Mouse (Mus musculus): ENCODE data around the gene Hist2h2ab. TPM values are rescaled to one million over a fixed set of nuclear protein-coding genes. Genes with fewer than 3 reads are reported as not detected.

The Hist2h2ab gene
- polyA plus RNA-seq, 1 experiment, result 1.2 TPM

DNA sequence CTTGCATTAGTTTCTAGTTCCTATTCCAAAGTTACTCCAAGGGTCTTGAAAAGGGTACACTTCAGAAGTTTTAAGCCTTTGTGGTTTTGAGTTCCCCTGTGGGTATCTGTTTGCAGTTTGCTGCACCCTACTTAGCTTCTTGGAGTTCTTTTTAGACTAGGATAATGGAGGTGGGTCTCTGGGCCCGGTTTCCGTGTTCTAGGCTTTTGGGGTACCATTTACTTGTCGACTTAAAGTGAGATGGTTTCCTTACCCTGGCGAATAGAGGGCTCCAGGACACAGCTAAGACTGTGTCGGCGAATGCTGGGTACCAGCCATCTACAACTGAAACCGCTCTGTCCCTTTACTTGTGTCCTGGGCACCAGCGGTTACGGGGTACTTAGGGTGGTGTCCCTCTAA, 2.0 kb downstream of the Hist2h2ab start:
- 18% methylated on average over 9 of the region's 9 CpGs for WGBS
- no peak for DNase-seq

DNA sequence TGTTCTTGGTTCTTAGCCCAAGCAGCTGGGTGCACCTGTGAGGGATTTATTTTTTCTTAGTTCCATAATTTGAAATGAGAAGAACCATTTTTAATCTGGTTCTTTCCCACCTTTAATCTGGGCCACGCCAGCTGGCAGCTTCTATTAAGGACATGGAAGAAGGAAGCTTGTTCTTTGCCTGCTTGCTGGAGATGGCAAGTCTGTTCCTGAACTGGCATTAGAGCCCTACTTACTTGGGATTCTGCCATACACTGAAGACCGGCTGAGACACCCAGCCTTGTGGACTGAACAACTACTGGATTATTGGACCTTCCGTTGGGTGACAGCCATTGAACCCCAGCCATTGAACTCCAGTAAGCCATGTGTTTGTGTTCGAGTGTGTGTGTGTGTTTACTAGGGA, 3.1 kb downstream of the Hist2h2ab start:
- no peak for DNase-seq
- no peak for TF ChIP-seq POLR2A (IDR thresholded peaks at IDR 0.05; ENCODE audit: borderline replicate concordance, extremely low read depth, low read depth, low read length)
- TF ChIP-seq CTCF (IDR thresholded peaks at IDR 0.05; ENCODE audit: insufficient read depth, low read length), result no peak
- Histone ChIP-seq H3K4me3 (replicated peaks; ENCODE audit: extremely low read depth, low read depth, low read length) (no peak overlapping the region), H3K4me1 (ENCODE audit: control insufficient read depth, insufficient read depth, low read length) (peaks cover 13% of the 10 kb centered on the region)
- 83% methylated on average over 4 of the region's 4 CpGs for WGBS

More for the DNA sequence above, 2.0 kb downstream of the Hist2h2ab start:
- Histone ChIP-seq H3K4me3 (replicated peaks; ENCODE audit: extremely low read depth, low read depth, low read length) (peak overlapping the region; percentile 93), H3K4me1 (ENCODE audit: control insufficient read depth, insufficient read depth, low read length) (peaks cover 13% of the 10 kb centered on the region)
- no peak for TF ChIP-seq CTCF (IDR thresholded peaks at IDR 0.05; ENCODE audit: insufficient read depth, low read length)
- no peak for TF ChIP-seq POLR2A (IDR thresholded peaks at IDR 0.05; ENCODE audit: borderline replicate concordance, extremely low read depth, low read depth, low read length)

DNA sequence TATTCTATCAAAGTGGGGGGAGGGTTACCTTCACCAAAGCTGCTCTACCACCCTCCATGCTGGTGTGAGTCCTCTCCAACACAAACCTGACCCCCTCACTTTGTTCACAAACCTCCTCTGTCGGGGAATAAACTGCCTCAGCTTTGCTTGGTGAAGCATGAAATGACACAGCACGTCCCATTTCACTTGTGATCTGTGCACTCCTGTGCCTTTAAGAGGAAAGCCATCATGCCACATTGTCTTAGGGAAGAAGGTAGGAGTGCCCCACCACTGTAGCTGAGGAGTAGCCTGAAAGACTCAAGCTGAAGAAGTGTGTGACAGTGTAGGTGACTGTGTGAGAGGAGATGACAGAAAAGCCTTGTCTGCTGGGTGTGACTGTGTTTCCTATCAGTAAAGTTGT, 5.8 kb downstream of the Hist2h2ab start:
- TF ChIP-seq CTCF (IDR thresholded peaks at IDR 0.05; ENCODE audit: insufficient read depth, low read length) (no peak), POLR2A (IDR thresholded peaks at IDR 0.05; ENCODE audit: borderline replicate concordance, extremely low read depth, low read depth, low read length) (no peak)
- 54% methylated on average over 2 of the region's 2 CpGs for WGBS
- H3K4me3 ChIP-seq (replicated peaks; ENCODE audit: extremely low read depth, low read depth, low read length), result no peak overlapping the region
- DNase-seq, result no peak
- peaks cover 9% of the 10 kb centered on the region for H3K4me1 ChIP-seq (ENCODE audit: control insufficient read depth, insufficient read depth, low read length)

GRCm38 (mm10) chr3:96226695-96227648, 7.3 kb downstream of the Hist2h2ab start:
- TF ChIP-seq CTCF (IDR thresholded peaks at IDR 0.05; ENCODE audit: insufficient read depth, low read length), result no peak
- no peak for TF ChIP-seq POLR2A (IDR thresholded peaks at IDR 0.05; ENCODE audit: borderline replicate concordance, extremely low read depth, low read depth, low read length)
- no peak overlapping the region for H3K4me3 ChIP-seq (replicated peaks; ENCODE audit: extremely low read depth, low read depth, low read length)
- DNase-seq, result no peak
- WGBS, result 52% methylated on average over 8 of the region's 8 CpGs
- peaks cover 7% of the 10 kb centered on the region for H3K4me1 ChIP-seq (ENCODE audit: control insufficient read depth, insufficient read depth, low read length)

- TF ChIP-seq POLR2A (IDR thresholded peaks at IDR 0.05; ENCODE audit: borderline replicate concordance, extremely low read depth, low read depth, low read length) (no peak), CTCF (IDR thresholded peaks at IDR 0.05; ENCODE audit: insufficient read depth, low read length) (no peak)
- H3K4me3 ChIP-seq (replicated peaks; ENCODE audit: extremely low read depth, low read depth, low read length), result no peak overlapping the region
- WGBS, result 62% methylated on average over 2 of the region's 2 CpGs
- DNase-seq, result no peak
- H3K4me1 ChIP-seq (ENCODE audit: control insufficient read depth, insufficient read depth, low read length), result no peaks in the 10 kb centered on the region; the same call in 1 of the 2 replicates
Observed at GRCm38 (mm10) chr3:96228828-96229227, 9.2 kb downstream of the Hist2h2ab start.

DNA sequence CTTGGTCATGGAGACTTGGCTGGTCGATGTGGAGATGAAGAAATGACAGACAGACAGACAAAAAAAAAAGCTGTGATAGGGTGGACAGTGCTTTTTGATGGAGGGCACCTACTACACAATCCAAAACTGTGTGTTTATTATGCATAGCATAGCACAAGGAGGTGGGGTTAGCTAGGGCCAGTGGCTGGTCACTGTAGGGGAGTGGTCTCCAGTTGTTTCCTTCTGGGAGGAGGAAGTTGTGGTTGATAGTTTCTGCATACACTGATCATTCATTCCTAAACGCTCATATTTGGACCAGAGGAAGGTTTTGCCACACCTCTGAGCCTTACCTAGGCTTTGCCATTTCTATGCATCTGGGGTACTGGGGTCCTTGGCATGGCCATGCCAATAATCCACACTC, 10.7 kb downstream of the Hist2h2ab start:
- WGBS, result 58% methylated on average over 2 of the region's 2 CpGs
- no peak for DNase-seq
- TF ChIP-seq CTCF (IDR thresholded peaks at IDR 0.05; ENCODE audit: insufficient read depth, low read length) (no peak), POLR2A (IDR thresholded peaks at IDR 0.05; ENCODE audit: borderline replicate concordance, extremely low read depth, low read depth, low read length) (no peak)
- H3K4me3 ChIP-seq (replicated peaks; ENCODE audit: extremely low read depth, low read depth, low read length), result no peak overlapping the region
- no peaks in the 10 kb centered on the region; the same call in 1 of the 2 replicates for H3K4me1 ChIP-seq (ENCODE audit: control insufficient read depth, insufficient read depth, low read length)

DNA sequence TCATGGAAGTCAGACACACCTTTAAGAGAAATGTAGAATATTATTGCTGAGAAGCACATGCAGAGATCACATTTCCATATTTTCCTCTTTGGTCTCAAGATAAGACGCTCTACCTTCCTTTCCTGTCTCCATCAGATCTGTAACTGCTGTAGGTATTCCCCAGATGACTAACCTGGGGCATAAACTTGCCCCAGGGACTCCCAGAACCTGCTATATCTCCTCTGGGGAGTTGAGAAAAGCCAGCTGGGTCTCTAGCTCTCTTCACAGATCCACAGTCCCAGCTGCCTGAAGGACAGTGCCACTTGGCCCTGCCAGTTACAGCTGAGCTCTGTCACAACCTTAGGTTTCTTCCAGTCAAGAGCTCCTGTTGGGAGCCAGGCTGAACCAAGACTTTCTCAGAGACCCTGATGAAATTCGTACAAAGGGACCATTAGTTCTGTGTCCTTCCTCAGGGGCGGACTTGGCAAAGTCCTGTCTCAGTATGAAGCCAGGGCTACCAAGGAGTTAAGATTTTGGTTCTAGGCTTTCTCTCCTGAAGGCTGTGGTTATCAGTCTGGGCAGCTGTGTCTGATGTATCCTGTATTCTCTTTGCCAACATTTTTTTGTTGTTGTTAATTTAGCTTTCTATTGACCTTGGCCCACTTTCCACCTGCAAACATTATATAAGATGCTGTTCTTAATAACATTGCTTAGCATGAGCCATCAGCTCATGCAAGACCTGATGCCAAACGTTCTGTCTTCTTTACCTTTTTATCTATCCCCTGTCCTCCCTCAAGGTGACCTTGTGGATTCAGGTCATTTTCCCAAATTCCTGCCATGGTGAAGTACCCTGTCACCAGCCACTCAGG, 11.5 kb downstream of the Hist2h2ab start:
- Histone ChIP-seq H3K4me3 (replicated peaks; ENCODE audit: extremely low read depth, low read depth, low read length) (no peak overlapping the region), H3K4me1 (ENCODE audit: control insufficient read depth, insufficient read depth, low read length) (no peaks in the 10 kb centered on the region; the same call in 1 of the 2 replicates)
- 73% methylated on average over 4 of the region's 4 CpGs for WGBS
- DNase-seq, result no peak
- TF ChIP-seq CTCF (IDR thresholded peaks at IDR 0.05; ENCODE audit: insufficient read depth, low read length) (no peak), POLR2A (IDR thresholded peaks at IDR 0.05; ENCODE audit: borderline replicate concordance, extremely low read depth, low read depth, low read length) (no peak)

GRCm38 (mm10) chr3:96231758-96232120, 12.1 kb downstream of the Hist2h2ab start:
- TF ChIP-seq POLR2A (IDR thresholded peaks at IDR 0.05; ENCODE audit: borderline replicate concordance, extremely low read depth, low read depth, low read length) (no peak), CTCF (IDR thresholded peaks at IDR 0.05; ENCODE audit: insufficient read depth, low read length) (no peak)
- DNase-seq, result no peak
- no peaks in the 10 kb centered on the region; the same call in 1 of the 2 replicates for H3K4me1 ChIP-seq (ENCODE audit: control insufficient read depth, insufficient read depth, low read length)
- 52% methylated on average over 2 of the region's 2 CpGs for WGBS
- H3K4me3 ChIP-seq (replicated peaks; ENCODE audit: extremely low read depth, low read depth, low read length), result no peak overlapping the region

GRCm38 (mm10) chr3:96234914-96235313, 15.2 kb downstream of the Hist2h2ab start:
- H3K4me1 ChIP-seq (ENCODE audit: control insufficient read depth, insufficient read depth, low read length), result peaks cover 5% of the 10 kb centered on the region; the same call in 1 of the 2 replicates
- TF ChIP-seq POLR2A (IDR thresholded peaks at IDR 0.05; ENCODE audit: borderline replicate concordance, extremely low read depth, low read depth, low read length) (no peak), CTCF (IDR thresholded peaks at IDR 0.05; ENCODE audit: insufficient read depth, low read length) (no peak)
- no peak for DNase-seq
- WGBS, result 91% methylated on average over 2 of the region's 2 CpGs
- H3K4me3 ChIP-seq (replicated peaks; ENCODE audit: extremely low read depth, low read depth, low read length), result no peak overlapping the region
